Mouse (Mus musculus): ENCODE results near the gene Hdac11. TPM values are rescaled to one million over a fixed set of nuclear protein-coding genes. Genes with fewer than 3 reads are reported as not detected.
A peak's percentile ranks its signal among the peaks of the same experiment; 100 is the strongest.

Hdac11 gene
- polyA plus RNA-seq, 1 experiment from 2014 or later, result 13.5 TPM

DNA sequence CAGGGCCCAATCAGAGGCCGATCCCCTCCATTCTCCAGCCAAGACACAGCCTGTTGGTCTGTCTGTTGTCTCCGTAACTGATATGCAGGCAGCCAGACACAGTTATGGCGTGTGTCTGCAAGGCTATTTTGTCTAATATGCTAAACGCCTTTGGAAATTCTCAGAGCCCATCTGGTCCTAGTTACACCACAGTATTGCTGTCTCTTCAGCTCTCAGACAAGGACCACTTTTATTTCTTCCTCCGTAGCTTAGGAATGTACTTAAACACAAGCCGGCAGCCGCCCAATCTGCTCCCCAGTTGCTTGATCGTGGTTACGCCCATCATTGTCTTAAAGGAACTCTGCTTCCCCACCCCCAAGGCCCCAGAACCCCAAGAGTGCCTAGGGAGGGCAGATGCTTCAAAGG, 24.3 kb downstream of the Hdac11 start:
- Histone ChIP-seq H3K9ac (no peak overlapping the region), H3K27me3 (no peaks in the 10 kb centered on the region), H3K36me3 (no peaks in the 10 kb centered on the region), H3K4me1 (peaks cover 41% of the 10 kb centered on the region), H3K9me3 (no peaks in the 10 kb centered on the region), H3K4me2 (no peak overlapping the region), H3K4me3 (no peak overlapping the region), H3K27ac (peak overlapping the region; percentile 91)
- peak; percentile 71 for ATAC-seq (ENCODE audit: insufficient number of reproducible peaks, low FRiP score, low TSS enrichment, low read depth)
- WGBS, result 21% methylated on average over 9 of the region's 9 CpGs

DNA sequence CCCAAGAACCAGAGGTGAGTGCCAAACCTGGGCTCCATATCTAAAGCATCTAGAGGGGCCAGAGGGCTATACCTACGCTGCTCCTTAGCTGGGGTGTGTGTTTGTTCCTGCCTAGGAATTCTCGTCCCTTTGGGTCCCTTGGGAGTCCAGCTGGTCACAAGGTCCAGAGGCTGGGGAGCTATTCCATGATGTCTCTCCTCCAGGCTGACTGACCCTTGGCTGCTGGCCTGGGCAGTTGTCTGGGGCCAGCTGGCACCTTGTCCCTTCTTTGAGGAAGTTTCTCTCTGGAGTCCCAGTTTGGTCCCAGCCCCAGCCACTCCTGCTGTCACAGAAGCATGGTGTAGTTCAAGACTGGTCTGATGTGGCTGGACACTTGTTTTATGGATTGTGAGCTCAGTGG, 24.9 kb downstream of the Hdac11 start:
- Histone ChIP-seq H3K9me3 (no peaks in the 10 kb centered on the region), H3K27ac (peak overlapping the region; percentile 91), H3K4me3 (no peak overlapping the region), H3K36me3 (no peaks in the 10 kb centered on the region), H3K4me2 (no peak overlapping the region), H3K27me3 (no peaks in the 10 kb centered on the region), H3K4me1 (peaks cover 41% of the 10 kb centered on the region), H3K9ac (no peak overlapping the region)
- 56% methylated on average over 2 of the region's 2 CpGs for WGBS
- no peak for ATAC-seq (ENCODE audit: insufficient number of reproducible peaks, low FRiP score, low TSS enrichment, low read depth)

DNA sequence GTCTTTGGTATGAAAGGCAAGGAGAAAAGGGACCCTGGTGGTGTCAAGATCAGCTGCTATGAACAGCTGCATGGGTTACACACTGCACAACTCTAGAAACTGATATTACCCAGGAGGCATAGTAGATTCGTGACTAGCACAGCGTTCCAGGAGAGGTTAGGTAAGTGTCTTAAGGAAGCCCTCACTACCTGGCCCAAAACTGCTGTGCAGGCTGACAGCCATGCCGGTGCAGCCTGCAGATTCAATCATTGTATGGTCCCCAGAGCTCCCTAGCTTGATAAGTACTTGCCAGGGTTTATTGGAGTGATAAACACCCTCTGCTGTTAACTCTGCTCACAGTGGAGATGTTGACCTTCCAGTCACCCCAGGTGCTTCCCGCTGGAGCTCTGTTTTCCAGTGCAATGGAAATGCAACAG, 25.6 kb downstream of the Hdac11 start:
- H3K4me3 ChIP-seq, result no peak overlapping the region
- H3K9me3 ChIP-seq, result no peaks in the 10 kb centered on the region
- peak overlapping the region; percentile 91; the same call in 1 of the 2 replicates for H3K27ac ChIP-seq
- no peak for ATAC-seq (ENCODE audit: insufficient number of reproducible peaks, low FRiP score, low TSS enrichment, low read depth)
- H3K9ac ChIP-seq, result no peak overlapping the region
- H3K36me3 ChIP-seq, result no peaks in the 10 kb centered on the region
- 43% methylated on average over 4 of the region's 4 CpGs for WGBS
- no peaks in the 10 kb centered on the region for H3K27me3 ChIP-seq
- H3K4me2 ChIP-seq, result no peak overlapping the region
- H3K4me1 ChIP-seq, result peaks cover 47% of the 10 kb centered on the region

DNA sequence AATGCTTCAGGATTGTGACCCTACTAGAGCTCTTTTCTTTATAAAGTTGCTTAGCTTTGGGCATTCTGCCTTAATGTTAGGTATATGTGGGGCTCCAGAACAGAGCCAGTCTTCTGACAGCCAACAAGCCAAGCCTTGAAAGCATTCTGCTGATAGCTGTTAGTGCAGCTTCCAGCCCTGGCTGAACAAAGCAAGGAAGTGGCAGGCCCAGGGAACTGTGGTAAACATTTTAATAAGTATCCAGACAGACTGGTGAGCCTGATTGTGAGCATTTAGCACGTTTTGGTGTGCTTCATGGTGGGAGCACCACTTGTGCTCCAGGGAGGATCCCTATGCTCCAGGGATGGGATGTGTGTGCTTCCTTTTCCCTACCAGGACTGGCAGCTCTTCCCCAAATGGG, 26.6 kb downstream of the Hdac11 start:
- H3K9ac ChIP-seq, result no peak overlapping the region
- no peak overlapping the region for H3K27ac ChIP-seq
- H3K9me3 ChIP-seq, result no peaks in the 10 kb centered on the region
- no peak for ATAC-seq (ENCODE audit: insufficient number of reproducible peaks, low FRiP score, low TSS enrichment, low read depth)
- H3K4me2 ChIP-seq, result no peak overlapping the region
- 28% methylated on average over 1 of the region's 1 CpGs for WGBS
- no peaks in the 10 kb centered on the region for H3K27me3 ChIP-seq
- peaks cover 55% of the 10 kb centered on the region for H3K4me1 ChIP-seq
- no peaks in the 10 kb centered on the region for H3K36me3 ChIP-seq
- no peak overlapping the region for H3K4me3 ChIP-seq

DNA sequence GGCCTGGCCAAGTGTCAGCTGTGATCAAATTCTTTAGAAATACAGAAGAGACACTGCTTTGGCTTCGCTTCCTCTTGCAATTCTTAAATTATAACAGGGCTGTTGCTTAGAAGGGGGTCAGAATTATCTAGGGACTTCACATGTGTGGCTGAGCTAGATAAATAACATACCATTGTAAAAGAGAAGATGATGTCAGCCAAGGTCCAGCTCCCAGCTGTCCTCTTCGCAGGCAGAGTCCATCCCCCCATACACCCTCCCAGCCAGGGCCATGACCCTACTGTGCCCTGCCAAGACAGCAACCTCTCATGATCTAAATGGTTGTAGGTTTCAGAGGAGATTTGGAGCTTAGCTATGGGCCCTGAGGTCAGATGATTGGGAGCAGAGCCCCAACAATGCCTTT, 27.5 kb downstream of the Hdac11 start:
- Histone ChIP-seq H3K9me3 (no peaks in the 10 kb centered on the region), H3K9ac (no peak overlapping the region), H3K27ac (no peak overlapping the region), H3K27me3 (no peaks in the 10 kb centered on the region), H3K4me1 (peaks cover 55% of the 10 kb centered on the region), H3K36me3 (no peaks in the 10 kb centered on the region), H3K4me2 (no peak overlapping the region), H3K4me3 (no peak overlapping the region)
- 58% methylated on average over 2 of the region's 2 CpGs for WGBS
- no peak for ATAC-seq (ENCODE audit: insufficient number of reproducible peaks, low FRiP score, low TSS enrichment, low read depth)

DNA sequence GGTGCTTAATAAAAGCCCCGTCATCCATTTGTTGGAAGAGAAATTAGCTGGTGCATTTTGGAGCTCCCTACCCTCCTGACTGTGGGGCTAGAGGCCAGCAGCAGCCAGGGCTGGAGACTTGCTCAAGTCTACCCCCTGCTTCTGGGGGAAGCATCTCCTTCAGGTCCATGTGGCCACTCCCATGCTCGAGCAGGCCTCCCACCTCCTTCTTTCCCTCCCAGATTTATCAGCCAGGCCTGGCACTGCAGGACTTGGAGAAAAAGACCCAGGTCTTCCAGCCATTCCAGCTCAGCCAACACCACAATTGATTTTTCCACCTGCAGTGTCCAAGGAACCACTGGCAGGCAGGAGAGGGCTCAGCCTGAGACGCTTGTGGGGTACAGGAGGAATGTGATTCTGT, 28.3 kb downstream of the Hdac11 start:
- H3K9ac ChIP-seq, result no peak overlapping the region
- WGBS, result 47% methylated on average over 3 of the region's 3 CpGs
- H3K4me1 ChIP-seq, result peaks cover 54% of the 10 kb centered on the region

DNA sequence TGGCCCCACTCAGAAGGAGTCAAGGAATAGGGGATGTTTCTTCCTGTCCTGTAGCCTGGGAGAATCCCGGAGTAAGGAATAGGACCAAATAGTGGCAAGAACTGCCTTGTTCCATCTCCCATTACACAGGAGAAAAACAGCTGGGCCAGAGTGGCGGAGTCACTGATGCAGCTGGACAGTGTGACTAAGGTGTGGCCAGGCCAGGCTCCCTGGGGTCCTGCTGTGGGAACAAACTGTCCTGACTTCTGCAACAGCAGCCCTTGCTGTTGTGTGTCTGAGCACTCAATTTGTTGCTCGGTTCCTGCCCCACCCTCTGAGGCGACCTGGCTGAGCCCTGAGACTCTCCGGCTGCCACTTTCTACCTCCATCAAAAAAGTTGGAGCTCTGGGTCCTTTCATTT, 29.0 kb downstream of the Hdac11 start:
- ATAC-seq (ENCODE audit: insufficient number of reproducible peaks, low FRiP score, low TSS enrichment, low read depth), result no peak
- H3K36me3 ChIP-seq, result no peaks in the 10 kb centered on the region
- H3K27ac ChIP-seq, result no peak overlapping the region
- H3K4me1 ChIP-seq, result peaks cover 47% of the 10 kb centered on the region
- no peaks in the 10 kb centered on the region for H3K27me3 ChIP-seq
- no peaks in the 10 kb centered on the region for H3K9me3 ChIP-seq
- no peak overlapping the region for H3K4me3 ChIP-seq
- no peak overlapping the region for H3K4me2 ChIP-seq
- no peak overlapping the region for H3K9ac ChIP-seq
- WGBS, result 90% methylated on average over 5 of the region's 5 CpGs

More for the DNA sequence above, 28.3 kb downstream of the Hdac11 start:
- no peaks in the 10 kb centered on the region for H3K9me3 ChIP-seq
- ATAC-seq (ENCODE audit: insufficient number of reproducible peaks, low FRiP score, low TSS enrichment, low read depth), result no peak
- no peak overlapping the region for H3K4me2 ChIP-seq
- H3K4me3 ChIP-seq, result no peak overlapping the region
- H3K27ac ChIP-seq, result 0 out of 2 replicates have a peak overlapping the region, but pooled peaks have one; percentile 6
- no peaks in the 10 kb centered on the region for H3K36me3 ChIP-seq
- H3K27me3 ChIP-seq, result no peaks in the 10 kb centered on the region

DNA sequence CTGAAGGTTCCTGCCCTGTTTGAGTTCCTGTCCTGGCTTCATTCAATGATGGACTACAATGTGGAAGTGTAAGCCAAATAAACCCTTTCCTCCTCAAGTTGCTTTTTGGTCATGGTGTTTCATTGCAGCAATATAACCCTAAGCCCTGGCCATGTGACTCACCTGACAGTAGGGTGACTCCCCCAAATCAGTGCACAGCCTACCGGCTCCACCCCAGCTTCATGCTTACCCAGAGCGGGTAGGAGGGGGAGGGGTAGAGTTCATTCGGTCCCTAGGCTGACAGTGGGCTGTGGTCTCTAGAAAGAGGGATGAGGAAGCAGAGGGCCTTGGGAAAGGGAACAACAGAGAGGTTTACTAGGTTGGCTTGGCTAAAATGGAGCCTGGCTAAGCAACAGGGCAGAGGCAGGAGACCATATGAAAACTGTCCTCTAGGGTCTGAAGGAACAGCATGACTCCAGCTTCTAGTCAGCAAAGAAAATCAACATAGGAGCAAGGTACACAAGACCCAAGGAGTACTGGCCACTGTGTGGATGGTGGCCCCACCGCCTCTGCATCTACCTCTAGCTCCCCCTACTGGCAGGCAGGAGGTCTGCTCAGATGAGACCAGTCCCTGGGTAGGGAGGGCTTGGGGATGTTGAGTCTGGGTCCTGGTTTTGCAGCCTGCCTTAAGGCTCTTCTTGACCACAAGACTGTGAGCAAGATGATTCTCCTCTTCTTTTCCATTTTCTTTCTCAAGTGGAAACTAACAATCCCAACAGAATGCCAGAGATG, 29.9 kb downstream of the Hdac11 start:
- Histone ChIP-seq H3K9ac (no peak overlapping the region), H3K9me3 (no peaks in the 10 kb centered on the region), H3K27ac (no peak overlapping the region), H3K4me2 (no peak overlapping the region), H3K4me1 (peaks cover 39% of the 10 kb centered on the region), H3K27me3 (no peaks in the 10 kb centered on the region), H3K36me3 (no peaks in the 10 kb centered on the region), H3K4me3 (no peak overlapping the region)
- no peak for ATAC-seq (ENCODE audit: insufficient number of reproducible peaks, low FRiP score, low TSS enrichment, low read depth)
- WGBS, result 60% methylated on average over 4 of the region's 4 CpGs

DNA sequence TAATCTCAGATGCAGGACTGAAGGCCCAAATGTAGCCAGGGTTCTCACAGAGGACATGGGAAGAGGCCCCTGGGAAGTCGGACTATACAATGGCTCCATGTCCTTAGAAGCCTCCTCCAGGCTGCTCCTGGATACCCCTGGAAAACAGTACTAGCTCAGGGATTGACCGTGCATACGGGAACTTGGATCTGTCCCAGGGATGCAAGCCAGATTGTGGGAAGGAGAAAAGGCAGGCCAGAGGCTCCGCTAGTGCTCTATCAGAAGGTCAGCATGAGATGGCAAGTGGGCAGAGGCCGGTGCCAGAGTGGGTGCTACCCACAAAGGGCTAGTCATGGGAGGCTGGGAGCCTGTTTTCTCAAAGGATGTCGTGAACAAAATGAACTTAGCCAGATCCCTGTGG, 30.5 kb downstream of the Hdac11 start:
- Histone ChIP-seq H3K4me3 (no peak overlapping the region), H3K9me3 (no peaks in the 10 kb centered on the region), H3K4me2 (no peak overlapping the region), H3K36me3 (no peaks in the 10 kb centered on the region), H3K4me1 (peaks cover 37% of the 10 kb centered on the region), H3K27me3 (no peaks in the 10 kb centered on the region), H3K9ac (no peak overlapping the region), H3K27ac (no peak overlapping the region)
- no peak for ATAC-seq (ENCODE audit: insufficient number of reproducible peaks, low FRiP score, low TSS enrichment, low read depth)
- 71% methylated on average over 6 of the region's 6 CpGs for WGBS

DNA sequence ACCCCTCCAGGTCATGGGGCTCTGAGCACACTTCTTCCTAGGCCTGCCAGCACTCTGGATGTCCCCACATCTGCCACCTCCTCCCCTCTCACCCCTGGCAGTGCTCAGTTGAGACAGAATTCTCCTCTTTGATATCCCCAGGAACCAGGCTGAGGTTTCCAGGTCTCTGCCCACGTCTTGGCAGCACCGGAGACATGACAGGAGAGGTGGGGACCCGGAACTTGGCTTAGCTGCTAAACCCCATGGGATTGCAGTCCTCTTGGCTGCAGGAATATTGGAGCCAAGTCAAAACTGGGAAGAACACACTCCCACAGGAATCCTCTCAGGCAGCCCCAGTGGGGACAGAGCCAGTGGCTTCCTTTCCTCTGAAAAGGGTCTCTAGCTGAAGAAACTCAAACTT, 31.4 kb downstream of the Hdac11 start:
- no peak overlapping the region; the same call in 1 of the 2 replicates for H3K27ac ChIP-seq
- no peaks in the 10 kb centered on the region for H3K9me3 ChIP-seq
- no peak overlapping the region for H3K4me3 ChIP-seq
- 68% methylated on average over 3 of the region's 3 CpGs for WGBS
- H3K4me1 ChIP-seq, result peaks cover 35% of the 10 kb centered on the region
- ATAC-seq (ENCODE audit: insufficient number of reproducible peaks, low FRiP score, low TSS enrichment, low read depth), result no peak
- no peaks in the 10 kb centered on the region for H3K36me3 ChIP-seq
- no peak overlapping the region for H3K4me2 ChIP-seq
- H3K27me3 ChIP-seq, result no peaks in the 10 kb centered on the region
- H3K9ac ChIP-seq, result no peak overlapping the region

DNA sequence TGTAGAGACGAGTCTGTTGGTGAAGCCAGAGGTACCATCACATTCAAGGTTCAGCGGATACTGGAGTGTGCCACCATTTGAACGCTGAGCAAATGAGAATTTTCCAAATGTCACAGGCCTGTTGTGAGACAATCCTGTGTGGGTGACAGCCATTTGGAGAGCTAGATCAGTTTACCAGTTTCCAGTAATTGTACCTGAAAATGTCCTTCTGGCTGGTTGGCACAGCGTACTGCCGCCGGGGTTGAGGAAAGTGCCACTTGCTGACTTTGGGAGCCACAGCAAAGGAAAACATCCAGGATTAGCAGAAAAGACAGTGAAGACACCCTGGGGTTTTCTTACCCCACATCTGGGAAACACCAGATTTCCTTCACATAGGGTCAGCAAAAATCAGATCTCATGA, 33.5 kb downstream of the Hdac11 start:
- no peak overlapping the region for H3K9ac ChIP-seq
- H3K9me3 ChIP-seq, result no peaks in the 10 kb centered on the region
- H3K36me3 ChIP-seq, result no peaks in the 10 kb centered on the region
- H3K4me1 ChIP-seq, result peaks cover 29% of the 10 kb centered on the region
- 78% methylated on average over 6 of the region's 6 CpGs for WGBS
- no peak for ATAC-seq (ENCODE audit: insufficient number of reproducible peaks, low FRiP score, low TSS enrichment, low read depth)
- H3K27ac ChIP-seq, result no peak overlapping the region
- H3K4me2 ChIP-seq, result no peak overlapping the region
- no peaks in the 10 kb centered on the region for H3K27me3 ChIP-seq
- no peak overlapping the region for H3K4me3 ChIP-seq

DNA sequence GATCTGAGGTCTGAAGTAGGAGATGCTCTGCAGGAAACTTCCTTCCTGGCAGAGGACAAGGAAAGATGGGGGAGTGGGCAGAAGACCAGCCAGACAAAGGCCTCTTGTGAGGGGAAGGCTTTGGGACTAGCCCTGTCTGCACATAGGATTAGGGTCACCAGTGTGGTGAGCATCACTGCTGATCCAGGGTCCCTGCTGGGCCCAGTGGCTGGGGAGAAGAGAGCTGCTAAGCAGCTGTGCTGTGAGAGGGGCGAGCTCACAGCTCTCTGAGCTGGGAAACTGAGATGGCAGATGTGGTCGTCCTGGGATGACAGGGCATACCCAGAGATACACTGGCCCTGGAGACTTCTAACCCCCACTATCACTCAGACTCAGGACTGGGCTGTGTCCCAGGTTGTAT, 35.0 kb downstream of the Hdac11 start:
- H3K9ac ChIP-seq, result no peak overlapping the region
- H3K9me3 ChIP-seq, result no peaks in the 10 kb centered on the region
- no peak for ATAC-seq (ENCODE audit: insufficient number of reproducible peaks, low FRiP score, low TSS enrichment, low read depth)
- no peaks in the 10 kb centered on the region for H3K36me3 ChIP-seq
- 60% methylated on average over 2 of the region's 2 CpGs for WGBS
- H3K4me3 ChIP-seq, result no peak overlapping the region
- peaks cover 31% of the 10 kb centered on the region for H3K4me1 ChIP-seq
- H3K27ac ChIP-seq, result no peak overlapping the region
- H3K4me2 ChIP-seq, result no peak overlapping the region
- H3K27me3 ChIP-seq, result no peaks in the 10 kb centered on the region

DNA sequence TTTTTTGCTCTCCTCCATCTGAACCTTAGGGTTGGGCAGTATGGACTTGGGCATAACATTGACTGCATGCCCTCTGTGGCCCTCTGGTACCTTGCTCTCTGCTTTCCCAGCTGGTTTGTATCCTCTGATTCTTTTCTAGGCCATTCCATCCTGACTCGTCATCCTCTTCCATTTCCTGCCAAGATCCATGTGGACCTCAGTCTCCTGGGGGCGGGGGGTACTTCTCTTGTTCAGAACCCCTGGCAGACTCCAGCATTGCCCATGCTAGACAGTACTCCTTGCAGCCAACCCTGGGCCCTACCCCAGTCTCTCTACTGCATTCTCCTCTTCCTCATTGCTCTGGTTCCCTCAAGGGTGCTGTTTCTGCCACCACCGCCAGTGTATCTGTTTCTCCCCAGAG, 36.0 kb downstream of the Hdac11 start:
- Histone ChIP-seq H3K36me3 (no peaks in the 10 kb centered on the region), H3K4me2 (no peak overlapping the region), H3K4me3 (no peak overlapping the region), H3K9me3 (no peaks in the 10 kb centered on the region), H3K27me3 (no peaks in the 10 kb centered on the region), H3K4me1 (peaks cover 25% of the 10 kb centered on the region), H3K9ac (no peak overlapping the region), H3K27ac (no peak overlapping the region)
- ATAC-seq (ENCODE audit: insufficient number of reproducible peaks, low FRiP score, low TSS enrichment, low read depth), result no peak
- WGBS, result 83% methylated on average over 3 of the region's 3 CpGs

Data from limb, embryonic 15.5 days (tissue).